Mouse (Mus musculus) heart, embryonic 14.5 days (tissue): ENCODE measurements at regions not wholly inside any gene's neighbourhood (a gene's known extent, or its start where the extent isn't known, plus 50 kb on each side); places are given as distances from the start of the nearest gene placed in this dataset.

Source experiments
- ATAC-seq: fragments of 200-750 bp; cut with Nextera tagmentation; 2 replicates; pipeline ENCODE4 v1.8.0; 2017; ENCODE audit warnings: low read depth, moderate TSS enrichment; ENCODE audit not compliant: insufficient number of reproducible peaks, insufficient read depth, low FRiP score
- H3K27ac ChIP-seq, 2 experiments: fragments of 200-500 bp in 1 of 2; fragments of 300-500 bp in 1 of 2; sonication (generic) in 1 of 2; replicated peaks in 1 of 2; 2 replicates each; pipeline ENCODE4 v1.5.1; 2012 to 2014; ENCODE audit warnings: low read depth in 2 of 2, low read length in 2 of 2, control low read depth in 1 of 2, mild to moderate bottlenecking in 1 of 2, mixed read lengths in 1 of 2; ENCODE audit not compliant: control insufficient read depth in 1 of 2, insufficient read depth in 1 of 2
- H3K27me3 ChIP-seq: fragments of 300-500 bp; sonication (generic); 2 replicates; pipeline ENCODE4 v1.6.1; 2014; ENCODE audit warnings: mild to moderate bottlenecking, low read length, control low read depth; ENCODE audit not compliant: control insufficient read depth, insufficient read depth
- H3K36me3 ChIP-seq: fragments of 300-500 bp; sonication (generic); 2 replicates; pipeline ENCODE4 v1.6.1; 2014; ENCODE audit warnings: mild to moderate bottlenecking, control low read depth, low read length, mixed read lengths; ENCODE audit not compliant: control insufficient read depth, insufficient read depth
- H3K4me1 ChIP-seq, 2 experiments: fragments of 200-500 bp in 1 of 2; fragments of 300-500 bp in 1 of 2; sonication (generic) in 1 of 2; 2 replicates each; pipeline ENCODE4 v1.6.1; 2012 to 2014; ENCODE audit warnings: low read length in 2 of 2, control low read depth in 1 of 2, mixed read lengths in 1 of 2; ENCODE audit not compliant: control insufficient read depth in 2 of 2, insufficient read depth in 2 of 2
- H3K4me2 ChIP-seq: fragments of 300-500 bp; sonication (generic); 2 replicates; pipeline ENCODE4 v1.6.1; 2014; ENCODE audit warnings: mild to moderate bottlenecking, low read length
- H3K4me3 ChIP-seq, 2 experiments: fragments of 200-500 bp in 1 of 2; fragments of 300-500 bp in 1 of 2; sonication (generic) in 1 of 2; 2 replicates each; pipeline ENCODE4 v1.5.1; 2012 to 2014; ENCODE audit warnings: low read length in 2 of 2, mild to moderate bottlenecking in 2 of 2, control low read depth in 1 of 2, low read depth in 1 of 2, moderate library complexity in 1 of 2; ENCODE audit not compliant: control insufficient read depth in 1 of 2, insufficient read depth in 1 of 2
- H3K9ac ChIP-seq: fragments of 300-500 bp; sonication (generic); 2 replicates; pipeline ENCODE4 v1.6.1; 2014; ENCODE audit warnings: mild to moderate bottlenecking, low read length
- H3K9me3 ChIP-seq: fragments of 300-500 bp; sonication (generic); 2 replicates; pipeline ENCODE4 v1.6.1; 2016; ENCODE audit warnings: low read length, control low read depth; ENCODE audit not compliant: control insufficient read depth
- WGBS: fragments of 180-500 bp; shearing (Covaris S2); extraction: QIAGEN DNeasy Blood & Tissue Kit; methylation state at CpG from one replicate; pipeline ENCODE4 v1.1.7; 2014; 5-methylcytosine and 5-hydroxymethylcytosine counted together

GRCm38 (mm10) chr12:99058916-99059315 lies 138.5 kb downstream of the Ttc8 start:
- ATAC-seq: no peak
- WGBS: 60% methylated on average over 2 of the region's 2 CpGs
- Histone ChIP-seq H3K4me3 (no peak overlapping the region), H3K36me3 (no peaks in the 10 kb centered on the region), H3K27ac (no peak overlapping the region), H3K4me1 (no peaks in the 10 kb centered on the region), H3K27me3 (no peaks in the 10 kb centered on the region), H3K9me3 (no peaks in the 10 kb centered on the region), H3K9ac (no peak overlapping the region), H3K4me2 (no peak overlapping the region)

GRCm38 (mm10) chr12:99059491-99059890 lies 139.1 kb downstream of the Ttc8 start:
- no peaks in the 10 kb centered on the region for H3K36me3 ChIP-seq
- no peak overlapping the region for H3K27ac ChIP-seq
- no peaks in the 10 kb centered on the region for H3K27me3 ChIP-seq
- ATAC-seq: no peak
- no peaks in the 10 kb centered on the region for H3K4me1 ChIP-seq
- no peaks in the 10 kb centered on the region for H3K9me3 ChIP-seq
- no peak overlapping the region for H3K4me3 ChIP-seq
- no peak overlapping the region for H3K4me2 ChIP-seq
- H3K9ac ChIP-seq: no peak overlapping the region
- 88% methylated on average over 4 of the region's 4 CpGs for WGBS

- H3K9me3 ChIP-seq: no peaks in the 10 kb centered on the region
- no peaks in the 10 kb centered on the region for H3K36me3 ChIP-seq
- 56% methylated on average over 2 of the region's 2 CpGs for WGBS
- no peak overlapping the region for H3K4me3 ChIP-seq
- H3K4me2 ChIP-seq: no peak overlapping the region
- no peaks in the 10 kb centered on the region for H3K4me1 ChIP-seq
- no peak for ATAC-seq
- H3K27ac ChIP-seq: no peak overlapping the region
- no peaks in the 10 kb centered on the region for H3K27me3 ChIP-seq
- H3K9ac ChIP-seq: no peak overlapping the region
These were observed 140.3 kb downstream of the Ttc8 start for GRCm38 (mm10) chr12:99060702-99061101.

- no peak for ATAC-seq
- no peak overlapping the region for H3K27ac ChIP-seq
- H3K9me3 ChIP-seq: no peaks in the 10 kb centered on the region
- H3K9ac ChIP-seq: no peak overlapping the region
- WGBS: 83% methylated on average over 3 of the region's 3 CpGs
- no peaks in the 10 kb centered on the region for H3K4me1 ChIP-seq
- H3K4me2 ChIP-seq: no peak overlapping the region
- no peaks in the 10 kb centered on the region for H3K36me3 ChIP-seq
- no peaks in the 10 kb centered on the region for H3K27me3 ChIP-seq
- H3K4me3 ChIP-seq: no peak overlapping the region
These were observed 143.1 kb downstream of the Ttc8 start for GRCm38 (mm10) chr12:99063441-99063840.

GRCm38 (mm10) chr12:99063885-99064284 lies 143.5 kb downstream of the Ttc8 start:
- no peaks in the 10 kb centered on the region for H3K9me3 ChIP-seq
- no peak for ATAC-seq
- H3K4me1 ChIP-seq: no peaks in the 10 kb centered on the region
- H3K36me3 ChIP-seq: no peaks in the 10 kb centered on the region
- no peak overlapping the region for H3K4me2 ChIP-seq
- no peaks in the 10 kb centered on the region for H3K27me3 ChIP-seq
- H3K9ac ChIP-seq: no peak overlapping the region
- H3K27ac ChIP-seq: no peak overlapping the region
- no peak overlapping the region for H3K4me3 ChIP-seq
- 65% methylated on average over 8 of the region's 8 CpGs for WGBS

- H3K4me3 ChIP-seq: no peak overlapping the region
- H3K4me2 ChIP-seq: no peak overlapping the region
- H3K36me3 ChIP-seq: no peaks in the 10 kb centered on the region
- no peak for ATAC-seq
- H3K4me1 ChIP-seq: peaks cover 0 to 4% of the 10 kb centered on the region in 2 experiments; a peak in 1 of 4 replicates
- WGBS: 29% methylated on average over 3 of the region's 3 CpGs
- no peaks in the 10 kb centered on the region for H3K27me3 ChIP-seq
- no peaks in the 10 kb centered on the region for H3K9me3 ChIP-seq
- H3K9ac ChIP-seq: no peak overlapping the region
- no peak overlapping the region for H3K27ac ChIP-seq
These were observed 147.6 kb downstream of the Ttc8 start for GRCm38 (mm10) chr12:99067962-99068361.

- H3K9me3 ChIP-seq: no peaks in the 10 kb centered on the region
- H3K4me3 ChIP-seq: no peak overlapping the region
- no peak for ATAC-seq
- H3K4me1 ChIP-seq: peaks cover 0 to 4% of the 10 kb centered on the region in 2 experiments; a peak in 1 of 4 replicates
- H3K9ac ChIP-seq: no peak overlapping the region
- WGBS: 76% methylated on average over 5 of the region's 5 CpGs
- no peaks in the 10 kb centered on the region for H3K36me3 ChIP-seq
- H3K27me3 ChIP-seq: no peaks in the 10 kb centered on the region
- no peak overlapping the region for H3K27ac ChIP-seq
- no peak overlapping the region for H3K4me2 ChIP-seq
These were observed 153.4 kb downstream of the Ttc8 start for GRCm38 (mm10) chr12:99073766-99074165.

- H3K4me1 ChIP-seq: peaks cover 0 to 3% of the 10 kb centered on the region in 2 experiments; a peak in 1 of 4 replicates
- ATAC-seq: no peak
- H3K36me3 ChIP-seq: no peaks in the 10 kb centered on the region
- no peak overlapping the region for H3K4me3 ChIP-seq
- H3K9ac ChIP-seq: no peak overlapping the region
- no peaks in the 10 kb centered on the region for H3K9me3 ChIP-seq
- no peak overlapping the region for H3K4me2 ChIP-seq
- H3K27me3 ChIP-seq: no peaks in the 10 kb centered on the region
- no peak overlapping the region for H3K27ac ChIP-seq
- 54% methylated on average over 3 of the region's 3 CpGs for WGBS
These were observed 157.0 kb downstream of the Ttc8 start for GRCm38 (mm10) chr12:99077366-99077765.
